Mouse (Mus musculus) layer of hippocampus, postnatal 10 days (tissue): ENCODE measurements around the gene Zfyve27. TPM values are rescaled to one million over a fixed set of nuclear protein-coding genes. Genes with fewer than 3 reads are reported as not detected.

ENCODE experiments used
- DNase-seq, 2 experiments: peaks; one replicate each; pipeline ENCODE4 v3.0.0; 2021; ENCODE audit warnings: low spot score in 2 of 2
- total RNA-seq, 2 experiments: library from RNA; stranded (reverse); gene quantifications; 2 replicates each; pipeline ENCODE4 v1.2.3; 2021

Zfyve27 gene
- total RNA-seq, 2 experiments from 2014 or later, result 86.9 to 124 TPM

- DNase-seq, result no peak
These were observed 65.9 kb downstream of the Zfyve27 start for GRCm38 (mm10) chr19:42229499-42230287.

GRCm38 (mm10) chr19:42230288-42230568, 66.5 kb downstream of the Zfyve27 start:
- DNase-seq, result no peak

GRCm38 (mm10) chr19:42230986-42231385, 67.2 kb downstream of the Zfyve27 start:
- no peak for DNase-seq

- DNase-seq, result no peak
These were observed 74.0 kb downstream of the Zfyve27 start for GRCm38 (mm10) chr19:42237602-42238340.

GRCm38 (mm10) chr19:42238341-42238715, 74.6 kb downstream of the Zfyve27 start:
- no peak for DNase-seq

GRCm38 (mm10) chr19:42240881-42241280, 77.1 kb downstream of the Zfyve27 start:
- DNase-seq, result no peak

- no peak for DNase-seq
These were observed 79.7 kb downstream of the Zfyve27 start for GRCm38 (mm10) chr19:42243401-42243800.

Other genes with a start within 250 kb of the Zfyve27 start
- 10 to 100 TPM; 28.8 to 32.2 TPM for gene Exosc1, start 230.5 kb upstream of the Zfyve27 start, total RNA-seq
- 10 to 100 TPM; 60.2 to 67.4 TPM for gene Zdhhc16, start 230.5 kb upstream of the Zfyve27 start, total RNA-seq
- 10 to 100 TPM; 28.9 to 35.2 TPM for gene Mms19, start 182.8 kb upstream of the Zfyve27 start, total RNA-seq
- 10 to 100 TPM; 15.8 to 18.9 TPM for gene Ubtd1, start 182.2 kb upstream of the Zfyve27 start, total RNA-seq
- gene Ankrd2, start 128.0 kb upstream of the Zfyve27 start, total RNA-seq, result under 1 TPM; 0.34 to 0.40 TPM
- gene Hoga1, start 118.3 kb upstream of the Zfyve27 start, total RNA-seq, result 1 to 10 TPM; 9.1 to 9.3 TPM
- 1 to 10 TPM in 1 of 2 experiments, under 1 TPM in 1; 0.71 to 1.4 TPM for gene 4933411K16Rik, start 111.7 kb upstream of the Zfyve27 start, total RNA-seq
- 10 to 100 TPM; 63.7 to 68.2 TPM for gene Morn4, start 77.6 kb upstream of the Zfyve27 start, total RNA-seq
- 10 to 100 TPM; 47.4 to 48.7 TPM for gene Pi4k2a, start 73.5 kb upstream of the Zfyve27 start, total RNA-seq
- 10 to 100 TPM; 15.8 to 18.0 TPM for gene Avpi1, start 34.9 kb upstream of the Zfyve27 start, total RNA-seq
- 10 to 100 TPM in 1 of 2 experiments, 1 to 10 TPM in 1; 9.9 to 12.9 TPM for gene Marveld1, start 16.6 kb upstream of the Zfyve27 start, total RNA-seq
- under 1 TPM in 1 of 2 experiments, not detected in 1; 0.18 TPM for gene Sfrp5, start 38.3 kb downstream of the Zfyve27 start, total RNA-seq
- gene Golga7b, start 83.6 kb downstream of the Zfyve27 start, total RNA-seq, result 10 to 100 TPM; 90.9 to 93.8 TPM